8 mouse cellular contexts compared by ENCODE assay signal in genomic region chr6:38434055-38435023, GRCm38 (mm10). TPM values are rescaled to one million over a fixed set of nuclear protein-coding genes. Genes with fewer than 3 reads are reported as not detected.
DNase-seq lines count a peak whose midpoint lies in the region; ATAC-seq and TF ChIP-seq lines count a peak whose summit lies in the region.

No protein-coding gene starts in this region.

- DNase-seq in ES-E14 (ENCODE audit: low read depth, low spot score), result peak; percentile 45
- DNase-seq in heart, postnatal 14 days, result peak; percentile 71 to 77
- peak; percentile 51 for DNase-seq in layer of hippocampus, adult 11-12 months (ENCODE audit: low spot score)
- peak; percentile 75 for DNase-seq in testis, postnatal 10 days (ENCODE audit: low spot score)

- H3K4me2 ChIP-seq in forebrain, embryonic 13.5 days, result peak overlapping the region; percentile 79
- H3K4me2 ChIP-seq in liver, embryonic 16.5 days (ENCODE audit: low read depth, low read length), result peak overlapping the region; percentile 99
- peak overlapping the region; percentile 65 for H3K4me2 ChIP-seq in neural tube, embryonic 14.5 days (ENCODE audit: low read depth, low read length)

- under 1% methylated on average over 84 of the region's 118 CpGs for WGBS in forebrain, embryonic 13.5 days
- WGBS in liver, embryonic 16.5 days (ENCODE audit: insufficient replicate concordance), result under 1% methylated on average over 106 of the region's 118 CpGs
- WGBS in neural tube, embryonic 14.5 days, result under 1% methylated on average over 85 of the region's 118 CpGs

- H3K4me1 ChIP-seq in ES-E14 (ENCODE audit: control insufficient read depth in 2 of 2, insufficient read depth in 2 of 2, low read length in 2 of 2, poor library complexity in 1 of 2), result peaks cover 0 to 3% of the 10 kb centered on the region in 2 experiments; a peak in 2 of 4 replicates
- peaks cover 25% of the 10 kb centered on the region for H3K4me1 ChIP-seq in forebrain, embryonic 13.5 days
- peaks cover 15% of the 10 kb centered on the region for H3K4me1 ChIP-seq in liver, embryonic 16.5 days (ENCODE audit: control insufficient read depth, low read depth, low read length)
- H3K4me1 ChIP-seq in neural tube, embryonic 14.5 days (ENCODE audit: control insufficient read depth, insufficient read depth, low read length), result peaks cover 11% of the 10 kb centered on the region; the same call in 1 of the 2 replicates

- peak overlapping the region; percentile 94 to 97 for H3K4me3 ChIP-seq in ES-E14 (ENCODE audit: insufficient read depth in 1 of 2, low read depth in 1 of 2, low read length in 2 of 2, poor library complexity in 1 of 2, severe bottlenecking in 1 of 2)
- H3K4me3 ChIP-seq in forebrain, embryonic 13.5 days, result peak overlapping the region; percentile 99
- peak overlapping the region; percentile 95 for H3K4me3 ChIP-seq in liver, embryonic 16.5 days (ENCODE audit: low read depth, low read length)
- peak overlapping the region; percentile 95 for H3K4me3 ChIP-seq in neural tube, embryonic 14.5 days (ENCODE audit: low read depth, low read length)

- peak overlapping the region; percentile 92 for H3K27ac ChIP-seq in ES-E14 (ENCODE audit: insufficient read depth, low read depth, low read length, poor library complexity, severe bottlenecking)
- H3K27ac ChIP-seq in forebrain, embryonic 13.5 days, result peak overlapping the region; percentile 97
- H3K27ac ChIP-seq in liver, embryonic 16.5 days (ENCODE audit: low read length), result peak overlapping the region; percentile 98
- peak overlapping the region; percentile 98 for H3K27ac ChIP-seq in neural tube, embryonic 14.5 days (ENCODE audit: low read depth, low read length)

- intact Hi-C loops in heart, postnatal 14 days (cut with DNase I), result loop anchor here (5.0 kb wide), 1 partner anchor 98 kb away; the partner anchor contains the start of gene Fmc1

- peak overlapping the region; percentile 98 for H3K9ac ChIP-seq in ES-E14 (ENCODE audit: insufficient read depth, low read depth, low read length, poor library complexity, severe bottlenecking)
- H3K9ac ChIP-seq in forebrain, embryonic 13.5 days, result peak overlapping the region; percentile 97
- peak overlapping the region; percentile 96 for H3K9ac ChIP-seq in liver, embryonic 16.5 days (ENCODE audit: low read depth, low read length)
- peak overlapping the region; percentile 88 for H3K9ac ChIP-seq in neural tube, embryonic 14.5 days (replicated peaks; ENCODE audit: low read depth, low read length)

- H3K27me3 ChIP-seq in forebrain, embryonic 13.5 days, result no peaks in the 10 kb centered on the region
- no peaks in the 10 kb centered on the region for H3K27me3 ChIP-seq in liver, embryonic 16.5 days (ENCODE audit: control insufficient read depth, insufficient read depth, low read depth, low read length)
- no peaks in the 10 kb centered on the region for H3K27me3 ChIP-seq in neural tube, embryonic 14.5 days (ENCODE audit: control insufficient read depth, insufficient read depth, low read length)

- peak; percentile 52; the same call in 1 of the 2 replicates for ATAC-seq in cerebellum, adult (ENCODE audit: insufficient number of reproducible peaks, low FRiP score, low TSS enrichment)
- peak; percentile 78 for ATAC-seq in forebrain, embryonic 13.5 days
- ATAC-seq in liver, embryonic 16.5 days (ENCODE audit: low read depth), result peak; percentile 65
- ATAC-seq in neural tube, embryonic 14.5 days (ENCODE audit: low read depth), result peak; percentile 82

- in situ Hi-C loops in ES-E14 (cut with MboI; ENCODE audit: low sequenced_read_pairs in 2 of 2, unreplicated experiment in 2 of 2), result no loop called here

- no peaks in the 10 kb centered on the region for H3K36me3 ChIP-seq in ES-E14 (ENCODE audit: control insufficient read depth, insufficient read depth, low read length, poor library complexity, severe bottlenecking)
- H3K36me3 ChIP-seq in forebrain, embryonic 13.5 days (ENCODE audit: poor library complexity, severe bottlenecking), result no peaks in the 10 kb centered on the region
- H3K36me3 ChIP-seq in liver, embryonic 16.5 days (ENCODE audit: control insufficient read depth, insufficient read depth), result no peaks in the 10 kb centered on the region
- no peaks in the 10 kb centered on the region for H3K36me3 ChIP-seq in neural tube, embryonic 14.5 days (ENCODE audit: control insufficient read depth, insufficient read depth, low read length)

- H3K9me3 ChIP-seq in ES-E14 (ENCODE audit: control insufficient read depth, insufficient read depth, low read depth, low read length), result no peaks in the 10 kb centered on the region
- no peaks in the 10 kb centered on the region for H3K9me3 ChIP-seq in forebrain, embryonic 13.5 days (replicated peaks)
- H3K9me3 ChIP-seq in liver, embryonic 16.5 days (replicated peaks; ENCODE audit: control insufficient read depth, low read length), result no peaks in the 10 kb centered on the region
- no peaks in the 10 kb centered on the region for H3K9me3 ChIP-seq in neural tube, embryonic 14.5 days (ENCODE audit: control insufficient read depth, low read length)

TF ChIP-seq in ES-E14, 5 proteins besides CTCF, POLR2A, EP300 and RAD21:
- TF ChIP-seq MAFK (IDR thresholded peaks at IDR 0.05; ENCODE audit: insufficient read depth, low read depth, low read length) (no peak), ZNF384 (IDR thresholded peaks at IDR 0.05; ENCODE audit: low read depth, low read length) (peak; percentile 78), CHD2 (IDR thresholded peaks at IDR 0.05; ENCODE audit: low read depth, low read length) (no peak), ZC3H11A (IDR thresholded peaks at IDR 0.05; ENCODE audit: borderline replicate concordance, low read depth, low read length) (no peak), HCFC1 (IDR thresholded peaks at IDR 0.05; ENCODE audit: borderline replicate concordance, insufficient read depth, low read length) (0 out of 2 replicates have a peak, but pooled peaks have one; percentile 8)
TF ChIP-seq in ES-E14: peak in this region for 2.

RNA-seq across cellular contexts. Expression of gene Ubn2, which starts 0.6 kb away (rescaled TPM):
- total RNA-seq in ES-E14 (2012; rRNA removed), result 18.5 and 21.7 TPM in 2 replicates
- polyA plus RNA-seq in forebrain, embryonic 13.5 days (2015; fragmentation: Nextera tagmentation; extraction: Ambion mirVana), result 22.2 and 22.4 TPM in 2 replicates
- total RNA-seq in heart, postnatal 14 days (2021), result 10 to 100 TPM; 26.3 to 29.7 TPM
- polyA plus RNA-seq in liver, embryonic 16.5 days (2015; fragmentation: Nextera tagmentation; extraction: Ambion mirVana), result 4.1 and 4.2 TPM in 2 replicates
- 26.5 and 32.5 TPM in 2 replicates for polyA plus RNA-seq in neural tube, embryonic 14.5 days (2014; fragmentation: Nextera tagmentation; extraction: Ambion mirVana)

RNA-seq across cellular contexts. Expression of gene Ttc26, which starts 53.1 kb away (rescaled TPM):
- 3.5 and 4.2 TPM in 2 replicates for total RNA-seq in ES-E14 (2012; rRNA removed)
- polyA plus RNA-seq in forebrain, embryonic 13.5 days (2015; fragmentation: Nextera tagmentation; extraction: Ambion mirVana), result 9.5 and 9.7 TPM in 2 replicates
- total RNA-seq in heart, postnatal 14 days (2021), result 1 to 10 TPM; 2.6 to 3.7 TPM
- 0.22 and 0.42 TPM in 2 replicates for polyA plus RNA-seq in liver, embryonic 16.5 days (2015; fragmentation: Nextera tagmentation; extraction: Ambion mirVana)
- polyA plus RNA-seq in neural tube, embryonic 14.5 days (2014; fragmentation: Nextera tagmentation; extraction: Ambion mirVana), result 4.9 and 5.8 TPM in 2 replicates

Comparison
In these comparisons a context has a peak if more than half of its experiments do, and no peak if none do; other contexts are left out.
1. Peak in every context shown above with its lines: DNase-seq, ATAC-seq, H3K4me3 ChIP-seq and H3K27ac ChIP-seq.